Comparison of ENCODE assay signal across 25 mouse cellular contexts in genomic region chr12:36289634-36290033, GRCm38 (mm10). TPM values are rescaled to one million over a fixed set of nuclear protein-coding genes. Genes with fewer than 3 reads are reported as not detected.
DNase-seq lines count a peak whose midpoint lies in the region; ATAC-seq lines count a peak whose summit lies in the region.
"Had no signal": no experiment of that assay in that cellular context is flagged by ENCODE, and none has a peak within 500 bp of the region (broad histone marks: within the 10 kb centered on the region; RNA-seq: fewer than 3 reads in every experiment).

No protein-coding gene starts in this region.

- DNase-seq in forebrain, embryonic 14.5 days (ENCODE audit: low spot score) = no peak
- no peak for DNase-seq in hindbrain, embryonic 10.5 days (ENCODE audit: low spot score)
- peak; percentile 12 for DNase-seq in cerebellum, adult 9-11 months
- peak; percentile 62 for DNase-seq in gastrocnemius, postnatal 14 days
- DNase-seq in adrenal gland, postnatal 14 days = no peak
- no peak for DNase-seq in thymus, postnatal 25 days
- DNase-seq: adrenal gland, postnatal 10 days; B cell, adult 2 months; midbrain, embryonic 14.5 days had no signal

- ATAC-seq in forebrain, embryonic 16.5 days = peak; percentile 57
- ATAC-seq in forebrain, embryonic 14.5 days = no peak
- ATAC-seq in hindbrain, embryonic 16.5 days = peak; percentile 61
- ATAC-seq: intestine, embryonic 16.5 days had no signal

- H3K4me2 ChIP-seq in forebrain, embryonic 16.5 days (ENCODE audit: low read length) = no peak overlapping the region
- H3K4me2 ChIP-seq in forebrain, embryonic 14.5 days (ENCODE audit: low read length) = no peak overlapping the region
- no peak overlapping the region for H3K4me2 ChIP-seq in hindbrain, embryonic 16.5 days (ENCODE audit: low read length)
- H3K4me2 ChIP-seq: embryonic facial prominence, embryonic 13.5 days; hindbrain, embryonic 13.5 days; limb, embryonic 12.5 days had no signal

- H3K9me3 ChIP-seq in forebrain, embryonic 16.5 days (ENCODE audit: control insufficient read depth, low read length) = no peaks in the 10 kb centered on the region
- no peaks in the 10 kb centered on the region for H3K9me3 ChIP-seq in forebrain, embryonic 14.5 days (replicated peaks; ENCODE audit: control insufficient read depth, low read length)
- no peaks in the 10 kb centered on the region for H3K9me3 ChIP-seq in hindbrain, embryonic 16.5 days (ENCODE audit: control insufficient read depth, low read length)
- H3K9me3 ChIP-seq in hindbrain, embryonic 10.5 days = no peaks in the 10 kb centered on the region
- H3K9me3 ChIP-seq: embryonic facial prominence, embryonic 13.5 days; hindbrain, embryonic 13.5 days; limb, embryonic 12.5 days had no signal

- H3K4me1 ChIP-seq in forebrain, embryonic 16.5 days (replicated peaks; ENCODE audit: control insufficient read depth, insufficient read depth, low read length) = no peaks in the 10 kb centered on the region
- H3K4me1 ChIP-seq in forebrain, embryonic 14.5 days (ENCODE audit: control insufficient read depth, insufficient read depth, low read length) = no peaks in the 10 kb centered on the region
- H3K4me1 ChIP-seq in hindbrain, embryonic 16.5 days (ENCODE audit: control insufficient read depth, insufficient read depth, low read depth, low read length) = no peaks in the 10 kb centered on the region
- H3K4me1 ChIP-seq in hindbrain, embryonic 10.5 days (replicated peaks) = no peaks in the 10 kb centered on the region
- H3K4me1 ChIP-seq: embryonic facial prominence, embryonic 13.5 days; hindbrain, embryonic 13.5 days; limb, embryonic 12.5 days had no signal

- no peak overlapping the region for H3K4me3 ChIP-seq in forebrain, embryonic 16.5 days (replicated peaks; ENCODE audit: low read length)
- H3K4me3 ChIP-seq in forebrain, embryonic 14.5 days (ENCODE audit: low read depth, low read length) = no peak overlapping the region
- H3K4me3 ChIP-seq in hindbrain, embryonic 16.5 days (ENCODE audit: low read length) = no peak overlapping the region
- no peak overlapping the region for H3K4me3 ChIP-seq in hindbrain, embryonic 10.5 days
- H3K4me3 ChIP-seq: embryonic facial prominence, embryonic 13.5 days; hindbrain, embryonic 13.5 days; limb, embryonic 12.5 days had no signal

- intact Hi-C loops in gastrocnemius, postnatal 14 days (cut with DNase I; ENCODE audit: low total_unique reads) = no loop called here

- H3K9ac ChIP-seq in forebrain, embryonic 16.5 days (replicated peaks; ENCODE audit: low read depth, low read length) = no peak overlapping the region
- no peak overlapping the region for H3K9ac ChIP-seq in forebrain, embryonic 14.5 days (ENCODE audit: low read length)
- no peak overlapping the region for H3K9ac ChIP-seq in hindbrain, embryonic 16.5 days (ENCODE audit: low read depth, low read length)
- H3K9ac ChIP-seq: embryonic facial prominence, embryonic 13.5 days; hindbrain, embryonic 13.5 days; limb, embryonic 12.5 days; liver, embryonic 14.5 days had no signal

- no peaks in the 10 kb centered on the region for H3K27me3 ChIP-seq in forebrain, embryonic 16.5 days (replicated peaks; ENCODE audit: control insufficient read depth, insufficient read depth, low read length)
- no peaks in the 10 kb centered on the region for H3K27me3 ChIP-seq in forebrain, embryonic 14.5 days (replicated peaks; ENCODE audit: control insufficient read depth, insufficient read depth, low read length)
- H3K27me3 ChIP-seq in hindbrain, embryonic 16.5 days (replicated peaks; ENCODE audit: control insufficient read depth, insufficient read depth, low read length) = no peaks in the 10 kb centered on the region
- no peaks in the 10 kb centered on the region for H3K27me3 ChIP-seq in hindbrain, embryonic 10.5 days (ENCODE audit: insufficient read depth, poor library complexity, severe bottlenecking)
- H3K27me3 ChIP-seq: embryonic facial prominence, embryonic 13.5 days; limb, embryonic 12.5 days had no signal

- 80% methylated on average over 8 of the region's 8 CpGs for WGBS in forebrain, embryonic 16.5 days
- 84% methylated on average over 8 of the region's 8 CpGs for WGBS in forebrain, embryonic 14.5 days
- 81% methylated on average over 8 of the region's 8 CpGs for WGBS in hindbrain, embryonic 16.5 days
- 86% methylated on average over 8 of the region's 8 CpGs for WGBS in hindbrain, embryonic 10.5 days

- no peak overlapping the region for H3K27ac ChIP-seq in forebrain, embryonic 16.5 days (ENCODE audit: low read length)
- H3K27ac ChIP-seq in forebrain, embryonic 14.5 days (ENCODE audit: low read depth, low read length) = no peak overlapping the region
- no peak overlapping the region for H3K27ac ChIP-seq in hindbrain, embryonic 16.5 days (ENCODE audit: low read depth, low read length)
- H3K27ac ChIP-seq in hindbrain, embryonic 10.5 days = no peak overlapping the region
- H3K27ac ChIP-seq: embryonic facial prominence, embryonic 13.5 days; hindbrain, embryonic 13.5 days; limb, embryonic 12.5 days; liver, embryonic 14.5 days had no signal

- H3K36me3 ChIP-seq in forebrain, embryonic 16.5 days (ENCODE audit: control insufficient read depth, insufficient read depth) = no peaks in the 10 kb centered on the region
- no peaks in the 10 kb centered on the region for H3K36me3 ChIP-seq in forebrain, embryonic 14.5 days (ENCODE audit: control insufficient read depth, insufficient read depth, low read length)
- H3K36me3 ChIP-seq in hindbrain, embryonic 16.5 days (ENCODE audit: control insufficient read depth, insufficient read depth, low read length) = no peaks in the 10 kb centered on the region
- no peaks in the 10 kb centered on the region for H3K36me3 ChIP-seq in hindbrain, embryonic 10.5 days
- H3K36me3 ChIP-seq: embryonic facial prominence, embryonic 13.5 days; hindbrain, embryonic 13.5 days; limb, embryonic 12.5 days had no signal

RNA-seq across cellular contexts. Expression of gene Sostdc1, which starts 24.3 kb away (rescaled TPM):
- polyA plus RNA-seq in forebrain, embryonic 16.5 days (2015; fragmentation: Nextera tagmentation; extraction: Ambion mirVana) = 8.0 and 9.6 TPM in 2 replicates
- polyA plus RNA-seq in forebrain, embryonic 14.5 days (2014; fragmentation: Nextera tagmentation; extraction: Ambion mirVana) = 11.4 and 11.7 TPM in 2 replicates
- polyA plus RNA-seq in hindbrain, embryonic 16.5 days (2015; fragmentation: Nextera tagmentation; extraction: Ambion mirVana) = 32.8 and 36.1 TPM in 2 replicates
- polyA plus RNA-seq in hindbrain, embryonic 10.5 days (2016; fragmentation: Nextera tagmentation; extraction: Ambion mirVana) = 19.2 and 19.8 TPM in 2 replicates
- total RNA-seq in gastrocnemius, postnatal 14 days (2021) = 1 to 10 TPM in 1 of 2 experiments, under 1 TPM in 1; 0.49 to 3.1 TPM
- total RNA-seq in adrenal gland, postnatal 14 days (2021) = 1.9 and 2.2 TPM in 2 replicates
- total RNA-seq: megakaryocyte progenitor cell, adult 5-6 weeks had no signal

RNA-seq across cellular contexts. Expression of gene Lrrc72, which starts 36.4 kb away (rescaled TPM):
- not detected in 2 replicates for polyA plus RNA-seq in forebrain, embryonic 16.5 days (2015; fragmentation: Nextera tagmentation; extraction: Ambion mirVana)
- not detected in 2 replicates for polyA plus RNA-seq in forebrain, embryonic 14.5 days (2014; fragmentation: Nextera tagmentation; extraction: Ambion mirVana)
- not detected in 2 replicates for polyA plus RNA-seq in hindbrain, embryonic 16.5 days (2015; fragmentation: Nextera tagmentation; extraction: Ambion mirVana)
- polyA plus RNA-seq in hindbrain, embryonic 10.5 days (2016; fragmentation: Nextera tagmentation; extraction: Ambion mirVana) = not detected in 2 replicates
- not detected for total RNA-seq in gastrocnemius, postnatal 14 days (2021)
- not detected in 2 replicates for total RNA-seq in adrenal gland, postnatal 14 days (2021)
- total RNA-seq: adrenal gland, postnatal 10 days; gastrocnemius, postnatal 36 days; layer of hippocampus, adult 18-20 months; left cerebral cortex, adult 18-20 months; megakaryocyte progenitor cell, adult 5-6 weeks had no signal
- polyA plus RNA-seq: embryonic facial prominence, embryonic 13.5 days; heart, embryonic 16.5 days; hindbrain, embryonic 13.5 days; intestine, embryonic 16.5 days; kidney, embryonic 16.5 days; limb, embryonic 12.5 days; liver, embryonic 14.5 days; lung, embryonic 16.5 days; midbrain, embryonic 14.5 days; neural tube, embryonic 11.5 days; stomach, embryonic 16.5 days had no signal

Comparison
In these comparisons a context has a peak if more than half of its experiments do, and no peak if none do; other contexts are left out.
1. DNase-seq: peak in cerebellum, adult 9-11 months (single experiment) and gastrocnemius, postnatal 14 days (single experiment); none in forebrain, embryonic 14.5 days (single experiment), hindbrain, embryonic 10.5 days (single experiment), adrenal gland, postnatal 14 days (single experiment) and thymus, postnatal 25 days (single experiment).